Mouse (Mus musculus): Measurements from ENCODE around the gene Vipr1.
A peak's percentile ranks its signal among the peaks of the same experiment; 100 is the strongest.

The Vipr1 gene

DNA sequence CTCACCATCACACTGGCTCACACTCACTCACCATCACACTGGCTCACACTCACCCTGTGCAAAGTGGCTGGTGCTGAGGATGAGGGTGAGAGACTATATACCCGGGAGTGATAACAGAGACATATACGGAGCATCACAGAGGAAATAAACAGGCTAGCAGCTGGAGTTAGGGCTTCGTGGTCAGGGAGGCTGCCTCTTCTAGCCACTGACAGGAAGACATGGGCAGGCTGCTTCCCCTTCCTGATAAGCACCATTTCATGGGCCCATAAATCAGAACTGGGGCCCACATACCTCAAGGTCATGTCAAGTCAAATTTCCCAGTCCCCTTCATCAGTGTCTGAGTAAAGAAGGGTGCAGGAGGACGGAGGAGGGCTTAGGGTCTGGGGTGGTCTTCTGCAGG is 34.6 kb downstream of the Vipr1 start:
- DNase-seq (ENCODE audit: low spot score in 2 of 2), result no peak

GRCm38 (mm10) chr9:121677476-121677875 is 35.0 kb downstream of the Vipr1 start:
- no peak for DNase-seq (ENCODE audit: low spot score in 2 of 2)

GRCm38 (mm10) chr9:121679549-121679948 is 37.0 kb downstream of the Vipr1 start:
- peak; percentile 58 to 69 for DNase-seq (ENCODE audit: low spot score in 2 of 2)

DNA sequence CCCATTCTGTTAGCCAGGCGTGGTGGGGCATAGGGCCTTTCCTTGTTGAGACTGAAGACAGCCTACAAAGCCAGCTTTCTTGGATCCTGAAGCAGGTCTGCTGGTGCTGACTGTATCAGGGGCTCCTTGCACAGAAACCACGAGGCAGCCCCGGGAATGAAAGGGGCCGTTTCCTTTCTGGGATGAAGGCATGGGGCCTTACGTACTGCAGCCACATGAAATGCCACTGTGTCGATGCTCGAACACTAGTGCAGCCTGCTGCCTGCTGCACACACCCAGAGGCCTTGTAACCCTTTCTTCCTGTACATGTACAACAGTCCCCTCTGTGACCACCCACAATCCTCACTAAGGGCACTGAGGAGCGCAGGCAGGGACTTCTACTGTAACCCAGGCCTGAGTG is 38.7 kb downstream of the Vipr1 start:
- no peak for DNase-seq (ENCODE audit: low spot score in 2 of 2)

GRCm38 (mm10) chr9:121682037-121682680 is 39.6 kb downstream of the Vipr1 start:
- no peak for DNase-seq (ENCODE audit: low spot score in 2 of 2)

- no peak for DNase-seq (ENCODE audit: low spot score in 2 of 2)
These were observed 42.2 kb downstream of the Vipr1 start for GRCm38 (mm10) chr9:121684702-121685101.

GRCm38 (mm10) chr9:121690200-121690651 is 47.7 kb downstream of the Vipr1 start:
- DNase-seq (ENCODE audit: low spot score in 2 of 2), result peak in 1 of 2 experiments; percentile 45

GRCm38 (mm10) chr9:121690734-121691133 is 48.2 kb downstream of the Vipr1 start:
- DNase-seq (ENCODE audit: low spot score in 2 of 2), result no peak

GRCm38 (mm10) chr9:121694736-121695135 is 52.2 kb downstream of the Vipr1 start:
- DNase-seq (ENCODE audit: low spot score in 2 of 2), result no peak

DNA sequence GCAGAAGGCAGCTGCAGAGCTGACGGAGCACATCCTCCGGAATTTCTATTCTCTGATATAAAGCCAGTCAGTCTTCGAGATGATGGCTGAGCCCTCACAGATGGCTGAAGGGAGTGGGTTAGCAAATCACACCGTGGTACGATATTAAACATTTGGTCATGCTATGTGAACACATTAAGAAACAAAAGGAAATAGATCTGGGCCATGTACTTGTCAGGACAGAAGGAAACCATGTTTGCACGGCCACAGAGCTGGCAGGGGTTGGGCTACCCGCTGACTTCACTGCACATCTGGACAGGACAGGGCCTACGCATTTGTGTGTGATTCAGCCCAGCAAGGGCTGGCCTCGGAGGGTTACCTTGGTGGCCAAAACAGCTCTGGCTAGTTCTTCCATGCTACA is 54.1 kb downstream of the Vipr1 start:
- no peak for DNase-seq (ENCODE audit: low spot score in 2 of 2)

DNA sequence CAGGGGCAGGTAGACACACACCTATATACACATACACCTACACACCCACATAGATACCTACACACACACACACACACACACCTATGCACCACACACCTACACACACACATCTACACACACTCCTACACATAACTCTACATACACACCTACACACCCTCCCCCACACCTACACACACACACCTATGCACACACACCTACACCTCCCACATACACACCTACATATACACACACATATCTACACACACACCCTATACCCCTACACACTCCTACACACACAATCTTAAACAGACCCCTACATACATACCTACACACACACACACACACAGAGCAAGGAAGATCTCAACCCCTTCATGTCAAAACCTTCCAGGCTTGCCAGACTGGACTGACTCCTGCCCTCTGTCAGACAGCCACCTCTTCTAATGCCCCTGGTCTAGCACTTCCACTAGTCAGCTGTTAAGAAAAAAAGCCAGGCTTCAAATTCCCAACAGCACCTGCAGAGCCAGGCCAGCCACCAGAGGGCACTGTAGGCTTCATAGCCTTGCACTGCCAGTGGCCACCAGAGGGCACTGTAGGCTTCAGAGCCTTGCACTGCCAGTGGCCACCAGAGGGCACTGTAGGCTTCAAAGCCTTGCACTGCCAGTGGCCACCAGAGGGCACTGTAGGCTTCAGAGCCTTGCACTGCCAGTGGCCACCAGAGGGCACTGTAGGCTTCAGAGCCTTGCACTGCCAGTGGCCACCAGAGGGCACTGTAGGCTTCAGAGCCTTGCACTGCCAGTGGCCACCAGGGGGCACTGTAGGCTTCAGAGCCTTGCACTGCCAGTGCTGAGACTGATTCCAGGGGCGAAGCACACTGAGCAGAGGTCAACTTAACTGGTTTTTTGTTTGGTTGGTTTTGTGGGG is 54.9 kb downstream of the Vipr1 start:
- peak in 1 of 2 experiments; percentile 77 for DNase-seq (ENCODE audit: low spot score in 2 of 2)

- no peak for DNase-seq (ENCODE audit: low spot score in 2 of 2)
These were observed 61.7 kb downstream of the Vipr1 start for GRCm38 (mm10) chr9:121704261-121704645.

DNA sequence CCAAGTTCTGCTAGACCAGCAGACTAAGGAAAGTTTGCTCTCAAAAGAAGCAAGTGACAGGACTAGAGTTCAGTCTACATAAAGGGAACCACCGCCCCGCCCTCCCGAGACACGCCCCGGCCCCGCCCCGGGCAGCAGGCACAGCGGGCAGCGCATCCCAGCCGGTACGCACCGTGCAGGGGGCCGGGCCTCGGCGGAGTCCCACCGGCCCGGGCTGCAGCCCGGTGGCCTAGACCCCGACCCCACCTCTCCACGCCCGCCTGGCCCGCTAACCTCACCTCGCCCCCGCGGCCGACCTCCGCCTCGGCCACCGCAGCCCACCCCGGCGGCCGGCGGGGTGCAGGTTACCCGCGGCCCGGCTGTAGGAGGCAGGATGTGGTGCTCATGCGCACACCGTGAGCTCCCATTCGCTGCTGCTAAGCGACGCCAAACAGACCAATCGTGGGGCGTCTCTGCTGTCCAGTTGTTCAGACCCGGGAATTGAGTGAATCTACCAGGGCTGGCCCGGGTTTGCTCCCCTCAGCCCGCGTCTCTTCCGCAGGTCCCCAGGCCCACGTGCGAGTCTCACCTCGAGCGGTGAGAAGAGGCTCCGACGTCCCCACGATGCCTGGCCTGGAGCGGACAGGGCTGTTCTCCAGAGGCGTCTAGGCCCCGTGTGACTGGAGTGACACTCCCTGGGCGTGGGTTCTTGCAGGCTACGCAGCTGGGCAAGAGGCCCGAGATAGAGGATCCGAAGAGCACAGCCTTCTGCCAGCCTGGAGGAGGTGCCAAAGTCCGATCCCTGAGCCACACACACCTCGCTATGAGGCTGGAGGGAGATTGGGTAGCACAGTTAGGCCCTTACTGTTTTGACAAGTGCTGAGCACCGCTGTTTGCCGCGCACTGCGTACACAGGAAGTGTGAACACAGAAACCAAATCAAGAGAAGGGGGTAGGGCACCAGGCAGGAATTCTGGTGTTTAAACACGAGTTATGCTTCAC is 62.4 kb downstream of the Vipr1 start, which contains the start of gene Sec22c:
Gene Sec22c (minus strand): TSS at position 845 of the 980 bp plus-strand sequence.
- peak; percentile 63 to 81 for DNase-seq (ENCODE audit: low spot score in 2 of 2)

GRCm38 (mm10) chr9:121706029-121706675 is 63.6 kb downstream of the Vipr1 start:
- DNase-seq (ENCODE audit: low spot score in 2 of 2), result no peak

DNA sequence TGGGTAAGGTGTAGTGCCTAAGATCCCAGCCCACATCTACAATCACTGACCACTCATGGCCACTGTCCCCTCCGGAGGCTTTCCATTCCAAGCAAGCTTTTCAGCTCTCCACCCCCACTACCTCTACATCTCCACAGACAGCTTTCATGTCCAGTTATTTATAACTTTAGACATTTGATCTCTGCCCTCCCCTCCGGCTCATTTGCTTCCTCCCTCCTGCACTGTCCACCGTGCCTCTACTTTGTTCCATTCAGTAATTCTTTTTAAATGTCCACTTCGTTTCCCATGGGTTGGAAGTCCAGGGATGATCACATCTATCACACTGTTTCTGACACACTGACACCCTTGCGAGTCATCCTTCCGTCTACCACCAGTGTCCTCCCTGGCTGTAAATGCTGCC is 65.3 kb downstream of the Vipr1 start:
- no peak for DNase-seq (ENCODE audit: low spot score in 2 of 2)

- DNase-seq (ENCODE audit: low spot score in 2 of 2), result no peak
These were observed 66.3 kb downstream of the Vipr1 start for GRCm38 (mm10) chr9:121708506-121709486.

DNA sequence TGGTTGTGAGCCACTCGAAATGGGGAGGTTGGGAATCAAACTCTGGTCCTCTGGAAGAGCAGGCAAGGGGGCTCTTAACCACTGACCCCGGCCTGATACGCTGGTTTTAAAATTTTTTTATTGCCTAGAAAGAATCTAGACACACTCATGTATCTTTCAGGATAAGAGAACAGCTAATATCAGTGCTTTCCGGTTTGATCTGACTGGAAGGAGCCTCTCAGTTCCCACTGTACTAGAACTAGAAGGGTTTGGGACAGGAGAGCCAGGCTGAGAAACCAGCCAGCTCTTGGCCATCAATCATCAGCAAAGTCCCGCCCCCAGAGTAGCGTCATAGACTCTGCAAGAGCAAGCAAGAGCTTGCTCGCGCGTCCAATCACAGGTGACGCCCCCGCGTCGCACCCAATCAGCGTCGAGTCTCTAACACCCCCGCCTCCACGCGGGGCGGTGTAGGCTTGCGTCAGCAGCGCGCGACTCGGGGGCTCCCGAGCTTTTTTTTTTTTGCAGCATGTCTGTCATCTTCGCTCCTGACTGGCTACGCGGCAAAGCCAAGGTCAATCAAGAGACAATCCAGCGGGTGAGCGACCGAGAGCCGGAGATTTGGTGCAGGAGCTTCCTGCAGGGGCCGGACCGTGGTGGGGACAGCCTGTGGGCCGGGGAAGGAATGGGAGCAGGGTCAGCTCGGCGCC is 67.5 kb downstream of the Vipr1 start, which contains the start of gene Ss18l2:
Gene Ss18l2 (plus strand): TSS at position 432 of the 686 bp plus-strand sequence.
- peak; percentile 95 to 96 for DNase-seq (ENCODE audit: low spot score in 2 of 2)

DNA sequence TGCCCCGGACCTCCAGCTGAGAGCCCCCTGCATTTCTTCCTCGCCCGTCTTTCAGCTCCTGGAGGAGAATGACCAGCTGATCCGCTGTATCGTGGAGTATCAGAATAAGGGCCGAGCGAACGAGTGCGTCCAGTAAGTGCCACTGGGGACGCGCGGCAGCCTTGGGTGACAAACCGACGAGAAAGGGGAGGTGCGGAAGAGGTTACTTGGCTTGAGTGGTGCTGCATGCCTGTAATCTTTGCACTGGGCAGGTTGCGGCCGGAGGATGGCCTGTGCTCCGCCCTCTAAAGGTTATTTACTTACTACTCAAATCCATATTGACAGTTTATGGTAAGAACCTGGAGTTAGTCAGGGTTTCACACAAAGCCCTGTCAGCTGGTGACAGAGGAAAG is 68.1 kb downstream of the Vipr1 start:
- DNase-seq (ENCODE audit: low spot score in 2 of 2), result no peak

- DNase-seq (ENCODE audit: low spot score in 2 of 2), result no peak
These were observed 74.5 kb downstream of the Vipr1 start for GRCm38 (mm10) chr9:121717048-121717447.

Data from cerebellum, postnatal 4 days (tissue).